ENCODE assay signal across 11 mouse cellular contexts in genomic region chr13:62857941-62858915, GRCm38 (mm10). TPM values are rescaled to one million over a fixed set of nuclear protein-coding genes. Genes with fewer than 3 reads are reported as not detected.
DNase-seq lines count a peak whose midpoint lies in the region; ATAC-seq and TF ChIP-seq lines count a peak whose summit lies in the region.
"Had no signal": no experiment of that assay in that cellular context is flagged by ENCODE, and none has a peak within 500 bp of the region (broad histone marks: within the 10 kb centered on the region; RNA-seq: fewer than 3 reads in every experiment).

TSS of gene Fbp2 (minus strand) at chr13:62858422.

- no peak within 1 kb of the TSS for H3K4me2 ChIP-seq in forebrain, embryonic 11.5 days (ENCODE audit: low read depth, low read length, severe bottlenecking)

- H3K27ac ChIP-seq in small intestine, adult 2 months (ENCODE audit: insufficient read depth, low read depth, low read length), result peak within 1 kb of the TSS; percentile 98
- H3K27ac ChIP-seq in forebrain, embryonic 11.5 days (ENCODE audit: low read depth, low read length), result no peak within 1 kb of the TSS
- no peak within 1 kb of the TSS for H3K27ac ChIP-seq in forebrain, embryonic 10.5 days
- H3K27ac ChIP-seq: hindbrain, postnatal 0 days; macrophage had no signal

- WGBS in small intestine, adult 2 months, result 18% methylated on average over 21 of the region's 21 CpGs
- WGBS in forebrain, embryonic 11.5 days, result 76% methylated on average over 21 of the region's 21 CpGs
- 77% methylated on average over 21 of the region's 21 CpGs for WGBS in forebrain, embryonic 10.5 days

- DNase-seq in adrenal gland, postnatal 14 days, result peak; percentile 21
- no peak for DNase-seq in adrenal gland, adult (ENCODE audit: inconsistent age in 2 of 2, low spot score in 1 of 2)
- DNase-seq in gastrocnemius, postnatal 10 days, result peak; percentile 45
- peak; percentile 81 to 83 for DNase-seq in kidney, adult 8-10 months
- DNase-seq in forebrain, embryonic 11.5 days (ENCODE audit: low spot score), result no peak
- DNase-seq in forebrain, embryonic 10.5 days (ENCODE audit: extremely low spot score, low spot score), result no peak
- DNase-seq: retina, postnatal 1 day had no signal

- H3K9me3 ChIP-seq in forebrain, embryonic 11.5 days (ENCODE audit: control insufficient read depth, low read length), result no peaks in the 10 kb centered on the region
- H3K9me3 ChIP-seq in forebrain, embryonic 10.5 days, result peaks cover 6% of the 10 kb centered on the region; the same call in 1 of the 2 replicates

- no peak within 1 kb of the TSS for H3K9ac ChIP-seq in forebrain, embryonic 11.5 days (ENCODE audit: low read length)

- peaks cover 7% of the 10 kb centered on the region; the same call in 1 of the 2 replicates for H3K4me1 ChIP-seq in small intestine, adult 2 months (ENCODE audit: control insufficient read depth, insufficient read depth, insufficient read length, low read length)
- no peaks in the 10 kb centered on the region for H3K4me1 ChIP-seq in forebrain, embryonic 11.5 days (replicated peaks; ENCODE audit: control insufficient read depth, insufficient read depth, low read length)
- 0 out of 2 replicates have a peak, but pooled peaks cover 4% of the 10 kb centered on the region for H3K4me1 ChIP-seq in forebrain, embryonic 10.5 days

- no peak for TF ChIP-seq CTCF in small intestine, adult 2 months (IDR thresholded peaks at IDR 0.05; ENCODE audit: extremely low read depth, insufficient read length, insufficient replicate concordance, low read depth, low read length)

- peak within 1 kb of the TSS; percentile 69 for H3K4me3 ChIP-seq in small intestine, adult 2 months (ENCODE audit: low read depth, low read length)
- no peak within 1 kb of the TSS for H3K4me3 ChIP-seq in forebrain, embryonic 11.5 days (ENCODE audit: low read depth, low read length)
- H3K4me3 ChIP-seq in forebrain, embryonic 10.5 days, result no peak within 1 kb of the TSS

- no peak for ATAC-seq in frontal cortex, adult (ENCODE audit: low TSS enrichment)
- ATAC-seq in forebrain, embryonic 11.5 days (replicated peaks; ENCODE audit: low FRiP score), result no peak
- ATAC-seq: hindbrain, postnatal 0 days had no signal

- peaks cover 11% of the 10 kb centered on the region for H3K36me3 ChIP-seq in small intestine, adult 2 months (ENCODE audit: control insufficient read depth, insufficient read depth, low read length)
- H3K36me3 ChIP-seq in forebrain, embryonic 11.5 days (ENCODE audit: control insufficient read depth, insufficient read depth, low read length), result no peaks in the 10 kb centered on the region
- H3K36me3 ChIP-seq in forebrain, embryonic 10.5 days (replicated peaks), result no peaks in the 10 kb centered on the region

- peak; percentile 11; the same call in 1 of the 2 replicates for TF ChIP-seq POLR2A in small intestine, adult 2 months (IDR thresholded peaks at IDR 0.05; ENCODE audit: low read depth, low read length)

- no peaks in the 10 kb centered on the region for H3K27me3 ChIP-seq in small intestine, adult 2 months (ENCODE audit: control insufficient read depth, insufficient read depth, low read length)
- no peaks in the 10 kb centered on the region for H3K27me3 ChIP-seq in forebrain, embryonic 11.5 days (ENCODE audit: control insufficient read depth, insufficient read depth, low read length)
- H3K27me3 ChIP-seq in forebrain, embryonic 10.5 days (ENCODE audit: poor library complexity, severe bottlenecking), result no peaks in the 10 kb centered on the region

RNA-seq across cellular contexts. Expression of gene Fbp2, which starts in this region (rescaled TPM):
- 3.5 and 4.5 TPM in 2 replicates for total RNA-seq in adrenal gland, postnatal 14 days (2021)
- 100 to 1,000 TPM; 156 to 173 TPM for total RNA-seq in gastrocnemius, postnatal 10 days (2021)
- polyA plus RNA-seq in small intestine, adult 2 months (2012; rRNA removed), result 62.5 and 184 TPM in 2 replicates
- polyA plus RNA-seq in forebrain, embryonic 11.5 days (2014; fragmentation: Nextera tagmentation; extraction: Ambion mirVana), result not detected in 2 replicates
- polyA plus RNA-seq in forebrain, embryonic 10.5 days (2016; fragmentation: Nextera tagmentation; extraction: Ambion mirVana), result 0.10 TPM in 1 of 2 replicates, not detected in the other
- polyA plus RNA-seq: macrophage had no signal

Comparison
In these comparisons a context has a peak if more than half of its experiments do, and no peak if none do; other contexts are left out.
1. RNA of gene Fbp2 (total RNA-seq): 156 to 173 TPM in gastrocnemius, postnatal 10 days; 3.5 to 4.5 TPM in adrenal gland, postnatal 14 days; every median in the first group is over 10 times any median in the second.
2. RNA of gene Fbp2 (polyA plus RNA-seq): 62.5 to 184 TPM in small intestine, adult 2 months; 0.10 TPM in forebrain, embryonic 10.5 days and not detected in forebrain, embryonic 11.5 days; every median in the first group is over 10 times any median in the second.
3. DNase-seq: peak in adrenal gland, postnatal 14 days (single experiment), gastrocnemius, postnatal 10 days (single experiment) and kidney, adult 8-10 months (2 of 2); none in adrenal gland, adult (0 of 2), forebrain, embryonic 11.5 days (single experiment) and forebrain, embryonic 10.5 days (single experiment).